Mouse (Mus musculus) right cerebral cortex, postnatal 4 days (tissue): ENCODE data around the gene Ace.
A peak's percentile ranks its signal among the peaks of the same experiment; 100 is the strongest.
"Not testable (repeated sequence)": the region's sequence is repeated elsewhere in the genome, so short reads cannot be mapped to it uniquely, and the experiment has no call there.

Source experiments
- DNase-seq: peaks from one replicate; pipeline ENCODE4 v3.0.0-alpha.2; 2022

The Ace gene

GRCm38 (mm10) chr11:106000062-106000461 is 32.3 kb downstream of the Ace start:
- DNase-seq = no peak

- DNase-seq = no peak
Observed at GRCm38 (mm10) chr11:106001718-106002117, 34.0 kb downstream of the Ace start.

GRCm38 (mm10) chr11:106004576-106004975 is 36.8 kb downstream of the Ace start:
- DNase-seq = no peak

GRCm38 (mm10) chr11:106005970-106006369 is 38.2 kb downstream of the Ace start:
- no peak for DNase-seq

GRCm38 (mm10) chr11:106007821-106008220 is 40.1 kb downstream of the Ace start, which contains the start of gene Kcnh6:
Kcnh6 (plus strand) TSS chr11:106008124.
- peak; percentile 52 for DNase-seq

GRCm38 (mm10) chr11:106012711-106013110 is 45.0 kb downstream of the Ace start:
- no peak for DNase-seq

- DNase-seq = peak; percentile 62
Observed at GRCm38 (mm10) chr11:106013556-106014225, 45.9 kb downstream of the Ace start.

GRCm38 (mm10) chr11:106016440-106016839 is 48.7 kb downstream of the Ace start:
- DNase-seq = no peak

GRCm38 (mm10) chr11:106020051-106020763 is 52.5 kb downstream of the Ace start:
- DNase-seq = peak; percentile 54

- DNase-seq = no peak
Observed at GRCm38 (mm10) chr11:106025774-106026173, 58.0 kb downstream of the Ace start.

GRCm38 (mm10) chr11:106026465-106027151 is 58.9 kb downstream of the Ace start:
- DNase-seq = peak; percentile 67

- DNase-seq = no peak
Observed at GRCm38 (mm10) chr11:106027607-106028006, 59.9 kb downstream of the Ace start.

- not testable (repeated sequence) for DNase-seq
Observed at GRCm38 (mm10) chr11:106032074-106032473, 64.3 kb downstream of the Ace start.

- no peak for DNase-seq
Observed at GRCm38 (mm10) chr11:106033491-106033919, 65.8 kb downstream of the Ace start.

- no peak for DNase-seq
Observed at GRCm38 (mm10) chr11:106034986-106035385, 67.2 kb downstream of the Ace start.

GRCm38 (mm10) chr11:106036548-106037417 is 69.0 kb downstream of the Ace start, which contains the start of gene Dcaf7:
Dcaf7 (plus strand) TSS chr11:106036872.
- peak; percentile 94 for DNase-seq

GRCm38 (mm10) chr11:106037418-106037751 is 69.6 kb downstream of the Ace start:
- DNase-seq = peak; percentile 75
